Mouse (Mus musculus): Measurements from ENCODE around the gene Creb1. TPM values are rescaled to one million over a fixed set of nuclear protein-coding genes. Genes with fewer than 3 reads are reported as not detected.

The Creb1 gene
- 31.4 and 47.9 TPM in 2 replicates for polyA plus RNA-seq (2014; fragmentation: Nextera tagmentation; extraction: Ambion mirVana)

GRCm38 (mm10) chr1:64532589-64533470 lies at the start of gene Creb1:
Gene Creb1 (plus strand): TSS chr1:64532645.
- Histone ChIP-seq H3K9me3 (ENCODE audit: control insufficient read depth, low read length) (0 out of 2 replicates have a peak, but pooled peaks cover 2% of the 10 kb centered on the region), H3K4me2 (replicated peaks; ENCODE audit: low read depth, low read length) (peak within 1 kb of the TSS; percentile 86), H3K36me3 (ENCODE audit: control insufficient read depth, insufficient read depth, low read length) (no peaks in the 10 kb centered on the region; the same call in 1 of the 2 replicates), H3K27ac (ENCODE audit: low read depth, low read length) (peak within 1 kb of the TSS; percentile 100), H3K4me3 (ENCODE audit: low read length) (peak within 1 kb of the TSS; percentile 91), H3K9ac (ENCODE audit: low read depth, low read length) (peak within 1 kb of the TSS; percentile 96), H3K27me3 (ENCODE audit: control insufficient read depth, insufficient read depth, low read length) (no peaks in the 10 kb centered on the region), H3K4me1 (ENCODE audit: control insufficient read depth, insufficient read depth, low read length) (peaks cover 5% of the 10 kb centered on the region)
- peak; percentile 98 for ATAC-seq (ENCODE audit: low FRiP score, low TSS enrichment)
- WGBS: under 1% methylated on average over 97 of the region's 119 CpGs

- WGBS: 55% methylated on average over 4 of the region's 4 CpGs
- no peaks in the 10 kb centered on the region for H3K36me3 ChIP-seq (ENCODE audit: control insufficient read depth, insufficient read depth, low read length)
- no peak overlapping the region for H3K9ac ChIP-seq (ENCODE audit: low read depth, low read length)
- H3K27me3 ChIP-seq (ENCODE audit: control insufficient read depth, insufficient read depth, low read length): no peaks in the 10 kb centered on the region
- no peak overlapping the region for H3K27ac ChIP-seq (ENCODE audit: low read depth, low read length)
- ATAC-seq (ENCODE audit: low FRiP score, low TSS enrichment): no peak
- H3K4me3 ChIP-seq (ENCODE audit: low read length): no peak overlapping the region
- no peaks in the 10 kb centered on the region for H3K9me3 ChIP-seq (ENCODE audit: control insufficient read depth, low read length)
- H3K4me1 ChIP-seq (ENCODE audit: control insufficient read depth, insufficient read depth, low read length): no peaks in the 10 kb centered on the region
- no peak overlapping the region for H3K4me2 ChIP-seq (replicated peaks; ENCODE audit: low read depth, low read length)
Measured at GRCm38 (mm10) chr1:64488521-64489029, 43.9 kb upstream of the Creb1 start.

DNA sequence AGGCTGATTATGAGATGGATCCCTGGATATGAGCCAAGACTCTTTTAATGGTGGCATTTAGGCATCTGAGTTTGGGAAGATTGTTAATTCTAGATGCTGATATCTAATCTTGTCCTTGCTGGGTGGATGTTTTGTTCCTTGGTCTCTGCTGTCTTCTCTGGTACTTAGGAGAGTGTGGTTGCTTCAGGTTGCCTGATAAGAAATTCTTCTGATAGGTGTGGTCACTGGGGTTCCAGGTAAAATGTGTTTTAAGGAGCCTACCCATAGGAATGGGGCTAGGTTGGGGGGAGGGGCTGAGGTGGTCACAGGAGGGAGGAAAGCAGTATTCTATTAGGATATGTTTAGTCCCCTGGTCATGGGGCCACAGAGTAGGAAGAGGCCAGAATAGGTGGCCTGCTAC lies 35.6 kb upstream of the Creb1 start:
- Histone ChIP-seq H3K9me3 (ENCODE audit: control insufficient read depth, low read length) (no peaks in the 10 kb centered on the region), H3K4me2 (replicated peaks; ENCODE audit: low read depth, low read length) (no peak overlapping the region), H3K36me3 (ENCODE audit: control insufficient read depth, insufficient read depth, low read length) (no peaks in the 10 kb centered on the region), H3K4me3 (ENCODE audit: low read length) (no peak overlapping the region), H3K27ac (ENCODE audit: low read depth, low read length) (no peak overlapping the region), H3K9ac (ENCODE audit: low read depth, low read length) (no peak overlapping the region), H3K27me3 (ENCODE audit: control insufficient read depth, insufficient read depth, low read length) (no peaks in the 10 kb centered on the region), H3K4me1 (ENCODE audit: control insufficient read depth, insufficient read depth, low read length) (no peaks in the 10 kb centered on the region)
- no peak for ATAC-seq (ENCODE audit: low FRiP score, low TSS enrichment)

- no peaks in the 10 kb centered on the region for H3K9me3 ChIP-seq (ENCODE audit: control insufficient read depth, low read length)
- H3K27me3 ChIP-seq (ENCODE audit: control insufficient read depth, insufficient read depth, low read length): no peaks in the 10 kb centered on the region
- H3K4me1 ChIP-seq (ENCODE audit: control insufficient read depth, insufficient read depth, low read length): no peaks in the 10 kb centered on the region
- no peak overlapping the region for H3K4me3 ChIP-seq (ENCODE audit: low read length)
- ATAC-seq (ENCODE audit: low FRiP score, low TSS enrichment): no peak
- no peak overlapping the region for H3K27ac ChIP-seq (ENCODE audit: low read depth, low read length)
- H3K9ac ChIP-seq (ENCODE audit: low read depth, low read length): no peak overlapping the region
- H3K36me3 ChIP-seq (ENCODE audit: control insufficient read depth, insufficient read depth, low read length): no peaks in the 10 kb centered on the region
- no peak overlapping the region for H3K4me2 ChIP-seq (replicated peaks; ENCODE audit: low read depth, low read length)
Measured at GRCm38 (mm10) chr1:64501382-64502140, 30.9 kb upstream of the Creb1 start.

DNA sequence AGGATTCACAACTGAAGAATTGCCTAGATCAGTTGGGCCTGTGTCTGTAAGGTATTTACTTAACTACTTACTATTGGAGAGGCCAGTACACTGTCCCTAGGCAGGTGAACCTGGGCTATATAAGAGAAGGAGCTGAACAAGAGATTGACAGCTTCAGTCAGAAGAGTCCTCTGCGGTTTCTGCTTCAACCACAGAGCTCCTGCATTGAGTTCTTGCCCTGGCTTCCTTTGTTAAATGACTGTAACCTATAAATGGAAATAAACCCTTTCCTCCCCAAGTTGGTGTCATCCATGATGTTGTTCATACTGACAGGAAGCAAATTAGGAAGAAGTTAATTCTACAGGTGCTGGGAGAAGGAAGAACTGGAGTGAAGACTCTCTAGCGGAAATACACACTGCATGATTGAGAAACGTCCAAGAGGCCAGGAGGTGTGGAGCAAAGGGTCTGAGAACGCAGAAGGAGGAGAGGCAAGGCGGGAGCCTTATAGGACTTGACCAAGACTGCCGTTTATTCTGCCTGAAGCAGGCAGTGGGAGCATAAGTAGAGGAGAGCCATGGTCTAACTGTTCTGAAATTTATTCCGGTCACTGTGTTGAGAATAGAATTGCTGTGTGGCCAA lies 23.9 kb upstream of the Creb1 start:
- H3K4me1 ChIP-seq (ENCODE audit: control insufficient read depth, insufficient read depth, low read length): no peaks in the 10 kb centered on the region
- no peak for ATAC-seq (ENCODE audit: low FRiP score, low TSS enrichment)
- no peak overlapping the region for H3K27ac ChIP-seq (ENCODE audit: low read depth, low read length)
- 84% methylated on average over 7 of the region's 7 CpGs for WGBS
- H3K27me3 ChIP-seq (ENCODE audit: control insufficient read depth, insufficient read depth, low read length): no peaks in the 10 kb centered on the region
- H3K4me3 ChIP-seq (ENCODE audit: low read length): no peak overlapping the region
- no peak overlapping the region for H3K9ac ChIP-seq (ENCODE audit: low read depth, low read length)
- no peaks in the 10 kb centered on the region for H3K36me3 ChIP-seq (ENCODE audit: control insufficient read depth, insufficient read depth, low read length)
- H3K9me3 ChIP-seq (ENCODE audit: control insufficient read depth, low read length): no peaks in the 10 kb centered on the region
- no peak overlapping the region for H3K4me2 ChIP-seq (replicated peaks; ENCODE audit: low read depth, low read length)

GRCm38 (mm10) chr1:64509678-64510077 lies 22.8 kb upstream of the Creb1 start:
- H3K27ac ChIP-seq (ENCODE audit: low read depth, low read length): no peak overlapping the region
- no peaks in the 10 kb centered on the region for H3K36me3 ChIP-seq (ENCODE audit: control insufficient read depth, insufficient read depth, low read length)
- H3K27me3 ChIP-seq (ENCODE audit: control insufficient read depth, insufficient read depth, low read length): no peaks in the 10 kb centered on the region
- H3K4me2 ChIP-seq (replicated peaks; ENCODE audit: low read depth, low read length): no peak overlapping the region
- 71% methylated on average over 1 of the region's 1 CpGs for WGBS
- ATAC-seq (ENCODE audit: low FRiP score, low TSS enrichment): no peak
- H3K4me1 ChIP-seq (ENCODE audit: control insufficient read depth, insufficient read depth, low read length): no peaks in the 10 kb centered on the region
- no peak overlapping the region for H3K9ac ChIP-seq (ENCODE audit: low read depth, low read length)
- no peak overlapping the region for H3K4me3 ChIP-seq (ENCODE audit: low read length)
- no peaks in the 10 kb centered on the region for H3K9me3 ChIP-seq (ENCODE audit: control insufficient read depth, low read length)

GRCm38 (mm10) chr1:64514184-64514583 lies 18.3 kb upstream of the Creb1 start:
- Histone ChIP-seq H3K4me1 (ENCODE audit: control insufficient read depth, insufficient read depth, low read length) (no peaks in the 10 kb centered on the region), H3K9me3 (ENCODE audit: control insufficient read depth, low read length) (no peaks in the 10 kb centered on the region), H3K4me3 (ENCODE audit: low read length) (no peak overlapping the region), H3K4me2 (replicated peaks; ENCODE audit: low read depth, low read length) (no peak overlapping the region), H3K27ac (ENCODE audit: low read depth, low read length) (no peak overlapping the region), H3K36me3 (ENCODE audit: control insufficient read depth, insufficient read depth, low read length) (no peaks in the 10 kb centered on the region), H3K9ac (ENCODE audit: low read depth, low read length) (no peak overlapping the region), H3K27me3 (ENCODE audit: control insufficient read depth, insufficient read depth, low read length) (no peaks in the 10 kb centered on the region)
- WGBS: 92% methylated on average over 7 of the region's 7 CpGs
- ATAC-seq (ENCODE audit: low FRiP score, low TSS enrichment): no peak

DNA sequence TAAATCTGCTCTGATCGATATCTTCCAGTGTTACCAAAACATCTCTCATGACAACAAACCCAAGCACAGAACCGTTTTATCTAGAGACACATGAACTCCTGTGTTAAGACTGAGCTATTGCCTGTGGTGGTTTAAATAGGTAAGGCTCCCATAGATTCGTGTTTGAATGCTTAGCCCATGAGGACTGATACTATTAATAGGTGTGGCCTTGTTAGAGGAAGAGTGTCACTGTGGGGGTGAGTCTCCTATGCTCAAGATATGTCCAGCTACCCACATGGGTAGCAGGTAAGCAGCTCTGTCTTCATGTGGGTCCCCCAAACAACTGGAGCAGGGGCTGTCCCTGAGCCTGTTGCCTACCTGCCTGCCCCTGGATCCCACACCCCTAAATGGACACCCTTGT lies 15.9 kb upstream of the Creb1 start:
- no peaks in the 10 kb centered on the region for H3K36me3 ChIP-seq (ENCODE audit: control insufficient read depth, insufficient read depth, low read length)
- H3K4me3 ChIP-seq (ENCODE audit: low read length): no peak overlapping the region
- no peak for ATAC-seq (ENCODE audit: low FRiP score, low TSS enrichment)
- H3K4me2 ChIP-seq (replicated peaks; ENCODE audit: low read depth, low read length): no peak overlapping the region
- H3K9ac ChIP-seq (ENCODE audit: low read depth, low read length): no peak overlapping the region
- no peak overlapping the region for H3K27ac ChIP-seq (ENCODE audit: low read depth, low read length)
- 74% methylated on average over 3 of the region's 3 CpGs for WGBS
- no peaks in the 10 kb centered on the region for H3K9me3 ChIP-seq (ENCODE audit: control insufficient read depth, low read length)
- H3K4me1 ChIP-seq (ENCODE audit: control insufficient read depth, insufficient read depth, low read length): no peaks in the 10 kb centered on the region
- no peaks in the 10 kb centered on the region for H3K27me3 ChIP-seq (ENCODE audit: control insufficient read depth, insufficient read depth, low read length)

Measured in kidney, embryonic 14.5 days (tissue).